Mouse (Mus musculus) forebrain, embryonic 14.5 days (tissue): ENCODE data around the gene Slf2. TPM values are rescaled to one million over a fixed set of nuclear protein-coding genes. Genes with fewer than 3 reads are reported as not detected.
A peak's percentile ranks its signal among the peaks of the same experiment; 100 is the strongest.

Experiments
- ATAC-seq: fragments of 200-750 bp; cut with Nextera tagmentation; 2 replicates; pipeline ENCODE4 v1.8.0; 2017; ENCODE audit warnings: mild to moderate bottlenecking, moderate library complexity
- DNase-seq: peaks from one replicate; pipeline ENCODE4 v3.0.0-alpha.2; 2015; ENCODE audit warnings: low spot score
- H3K27ac ChIP-seq: fragments of 300-500 bp; sonication (generic); 2 replicates; pipeline ENCODE4 v1.5.1; 2014; ENCODE audit warnings: low read depth, mild to moderate bottlenecking, control low read depth, low read length, moderate library complexity
- H3K27me3 ChIP-seq: fragments of 300-500 bp; sonication (generic); replicated peaks from 2 replicates; pipeline ENCODE4 v1.6.1; 2014; ENCODE audit warnings: low read length, control low read depth, mixed read lengths; ENCODE audit not compliant: control insufficient read depth, insufficient read depth
- H3K36me3 ChIP-seq: fragments of 300-500 bp; sonication (generic); 2 replicates; pipeline ENCODE4 v1.6.1; 2014; ENCODE audit warnings: low read length, control low read depth; ENCODE audit not compliant: control insufficient read depth, insufficient read depth
- H3K4me1 ChIP-seq: fragments of 300-500 bp; sonication (generic); 2 replicates; pipeline ENCODE4 v1.6.1; 2014; ENCODE audit warnings: antibody characterized with exemption, low read length, control low read depth; ENCODE audit not compliant: control insufficient read depth, insufficient read depth
- H3K4me2 ChIP-seq: fragments of 300-500 bp; sonication (generic); 2 replicates; pipeline ENCODE4 v1.6.1; 2014; ENCODE audit warnings: mild to moderate bottlenecking, control low read depth, low read length
- H3K4me3 ChIP-seq: fragments of 300-500 bp; sonication (generic); 2 replicates; pipeline ENCODE4 v1.5.1; 2014; ENCODE audit warnings: low read depth, low read length, control low read depth
- H3K9ac ChIP-seq: fragments of 300-500 bp; sonication (generic); 2 replicates; pipeline ENCODE4 v1.6.1; 2014; ENCODE audit warnings: mild to moderate bottlenecking, low read length, control low read depth, moderate library complexity
- H3K9me3 ChIP-seq: fragments of 300-500 bp; sonication (generic); replicated peaks from 2 replicates; pipeline ENCODE4 v1.6.1; 2016; ENCODE audit warnings: low read length, control low read depth, mixed read lengths; ENCODE audit not compliant: control insufficient read depth
- whole genome bisulfite sequencing: fragments of 180-500 bp; shearing (Covaris S2); extraction: QIAGEN DNeasy Blood & Tissue Kit; methylation state at CpG from one replicate; pipeline ENCODE4 v1.1.7; 2014; 5-methylcytosine and 5-hydroxymethylcytosine counted together
- polyA plus RNA-seq: library from polyadenylated mRNA; unstranded; fragments of >200 nt; fragmentation: Nextera tagmentation; extraction: Ambion mirVana; gene quantifications from 2 replicates; pipeline ENCODE4 v1.2.1, GENCODE M21; 2014

Gene Slf2
- polyA plus RNA-seq, 1 experiment from 2014 or later: 22.9 TPM

GRCm38 (mm10) chr19:44991031-44991430 lies 60.1 kb downstream of the Slf2 start:
- Histone ChIP-seq H3K9me3 (no peaks in the 10 kb centered on the region), H3K4me1 (peaks cover 7% of the 10 kb centered on the region), H3K4me2 (no peak overlapping the region), H3K4me3 (no peak overlapping the region), H3K27me3 (no peaks in the 10 kb centered on the region), H3K27ac (no peak overlapping the region), H3K36me3 (peaks cover 18% of the 10 kb centered on the region), H3K9ac (no peak overlapping the region)
- ATAC-seq: no peak
- WGBS: 85% methylated on average over 8 of the region's 8 CpGs
- no peak for DNase-seq

GRCm38 (mm10) chr19:44992246-44992645 lies 61.3 kb downstream of the Slf2 start:
- Histone ChIP-seq H3K4me2 (no peak overlapping the region), H3K4me1 (peaks cover 7% of the 10 kb centered on the region), H3K27me3 (no peaks in the 10 kb centered on the region), H3K9ac (no peak overlapping the region), H3K4me3 (no peak overlapping the region), H3K27ac (no peak overlapping the region), H3K36me3 (peaks cover 28% of the 10 kb centered on the region), H3K9me3 (no peaks in the 10 kb centered on the region)
- ATAC-seq (no peak), DNase-seq (no peak)
- WGBS: 65% methylated on average over 7 of the region's 7 CpGs

- Histone ChIP-seq H3K27me3 (no peaks in the 10 kb centered on the region), H3K9me3 (no peaks in the 10 kb centered on the region), H3K4me2 (no peak overlapping the region), H3K4me1 (peaks cover 7% of the 10 kb centered on the region), H3K27ac (no peak overlapping the region), H3K9ac (no peak overlapping the region), H3K4me3 (no peak overlapping the region), H3K36me3 (peaks cover 32% of the 10 kb centered on the region)
- no peak for ATAC-seq
- 72% methylated on average over 7 of the region's 7 CpGs for WGBS
- DNase-seq: no peak
Measured at GRCm38 (mm10) chr19:44992712-44993111, 61.8 kb downstream of the Slf2 start.

GRCm38 (mm10) chr19:44997786-44998185 lies 66.8 kb downstream of the Slf2 start:
- 91% methylated on average over 11 of the region's 11 CpGs for WGBS
- no peak overlapping the region for H3K4me2 ChIP-seq

GRCm38 (mm10) chr19:44999647-45000046 lies 68.7 kb downstream of the Slf2 start:
- peaks cover 81% of the 10 kb centered on the region for H3K36me3 ChIP-seq
- ATAC-seq: no peak
- H3K27me3 ChIP-seq: no peaks in the 10 kb centered on the region
- no peak overlapping the region for H3K4me3 ChIP-seq
- H3K9me3 ChIP-seq: no peaks in the 10 kb centered on the region
- H3K9ac ChIP-seq: no peak overlapping the region
- 90% methylated on average over 8 of the region's 8 CpGs for WGBS
- H3K4me2 ChIP-seq: no peak overlapping the region
- H3K27ac ChIP-seq: no peak overlapping the region
- no peak for DNase-seq
- no peaks in the 10 kb centered on the region for H3K4me1 ChIP-seq

More at GRCm38 (mm10) chr19:44997786-44998185, 66.8 kb downstream of the Slf2 start:
- ATAC-seq (no peak), DNase-seq (no peak)
- Histone ChIP-seq H3K9ac (no peak overlapping the region), H3K4me1 (no peaks in the 10 kb centered on the region), H3K9me3 (no peaks in the 10 kb centered on the region), H3K4me3 (no peak overlapping the region), H3K27ac (no peak overlapping the region), H3K27me3 (no peaks in the 10 kb centered on the region), H3K36me3 (peaks cover 76% of the 10 kb centered on the region)

GRCm38 (mm10) chr19:45002301-45002700 lies 71.3 kb downstream of the Slf2 start:
- Histone ChIP-seq H3K4me2 (no peak overlapping the region), H3K27me3 (no peaks in the 10 kb centered on the region), H3K4me3 (no peak overlapping the region), H3K27ac (no peak overlapping the region), H3K9me3 (no peaks in the 10 kb centered on the region), H3K4me1 (peaks cover 13% of the 10 kb centered on the region), H3K36me3 (peaks cover 71% of the 10 kb centered on the region), H3K9ac (no peak overlapping the region)
- ATAC-seq (no peak), DNase-seq (no peak)
- 66% methylated on average over 3 of the region's 3 CpGs for WGBS

- WGBS: 86% methylated on average over 7 of the region's 7 CpGs
Measured at GRCm38 (mm10) chr19:45003740-45004516, 73.0 kb downstream of the Slf2 start.

GRCm38 (mm10) chr19:45005444-45005843 lies 74.5 kb downstream of the Slf2 start, which contains the start of gene Twnk:
TSS of gene Twnk (plus strand) at chr19:45005663.
- 10% methylated on average over 16 of the region's 16 CpGs for whole genome bisulfite sequencing
- DNase-seq: no peak

More at GRCm38 (mm10) chr19:45003740-45004516, 73.0 kb downstream of the Slf2 start:
- Histone ChIP-seq H3K4me3 (no peak overlapping the region), H3K36me3 (peaks cover 58% of the 10 kb centered on the region), H3K27ac (no peak overlapping the region), H3K9me3 (no peaks in the 10 kb centered on the region), H3K27me3 (no peaks in the 10 kb centered on the region), H3K9ac (no peak overlapping the region), H3K4me2 (no peak overlapping the region), H3K4me1 (peaks cover 18% of the 10 kb centered on the region)
- DNase-seq (no peak), ATAC-seq (no peak)

More at GRCm38 (mm10) chr19:45005444-45005843, 74.5 kb downstream of the Slf2 start, which contains the start of gene Twnk:
- Histone ChIP-seq H3K27me3 (no peaks in the 10 kb centered on the region), H3K9me3 (no peaks in the 10 kb centered on the region), H3K9ac (peak within 1 kb of the TSS; percentile 78), H3K36me3 (peaks cover 50% of the 10 kb centered on the region), H3K4me3 (peak within 1 kb of the TSS; percentile 63), H3K4me1 (peaks cover 18% of the 10 kb centered on the region), H3K27ac (peak within 1 kb of the TSS; percentile 67), H3K4me2 (peak within 1 kb of the TSS; percentile 69)
- ATAC-seq: 0 out of 2 replicates have a peak, but pooled peaks have one; percentile 1
